Mouse (Mus musculus) lung, postnatal 0 days (tissue): ENCODE measurements around the gene Gm826. TPM values are rescaled to one million over a fixed set of nuclear protein-coding genes. Genes with fewer than 3 reads are reported as not detected.

Experiments
- ATAC-seq: fragments of 200-750 bp; cut with Nextera tagmentation; 2 replicates; pipeline ENCODE4 v1.8.0; 2017; ENCODE audit warnings: moderate library complexity
- DNase-seq: peaks from one replicate; pipeline ENCODE4 v3.0.0-alpha.2; 2016; ENCODE audit warnings: low spot score
- H3K27ac ChIP-seq: fragments of 300-500 bp; sonication (generic); 2 replicates; pipeline ENCODE4 v1.5.1; 2014; ENCODE audit warnings: antibody characterized with exemption, mild to moderate bottlenecking, low read length, mixed read lengths
- H3K27me3 ChIP-seq: fragments of 300-500 bp; sonication (generic); replicated peaks from 2 replicates; pipeline ENCODE4 v1.6.1; 2014; ENCODE audit warnings: low read length, mixed read lengths; ENCODE audit not compliant: insufficient read depth
- H3K36me3 ChIP-seq: fragments of 300-500 bp; sonication (generic); 2 replicates; pipeline ENCODE4 v1.6.1; 2014; ENCODE audit warnings: low read length, mixed read lengths; ENCODE audit not compliant: insufficient read depth
- H3K4me1 ChIP-seq: fragments of 300-500 bp; sonication (generic); 2 replicates; pipeline ENCODE4 v1.6.1; 2014; ENCODE audit warnings: antibody characterized with exemption, low read depth, low read length, mixed read lengths; ENCODE audit not compliant: insufficient read depth
- H3K4me2 ChIP-seq: fragments of 300-500 bp; sonication (generic); replicated peaks from 2 replicates; pipeline ENCODE4 v1.6.1; 2014; ENCODE audit warnings: low read depth, mild to moderate bottlenecking, low read length, moderate library complexity, mixed read lengths
- H3K4me3 ChIP-seq: fragments of 300-500 bp; sonication (generic); 2 replicates; pipeline ENCODE4 v1.5.1; 2014; ENCODE audit warnings: low read depth, low read length
- H3K9ac ChIP-seq: fragments of 300-500 bp; sonication (generic); replicated peaks from 2 replicates; pipeline ENCODE4 v1.6.1; 2014; ENCODE audit warnings: low read depth, mild to moderate bottlenecking
- H3K9me3 ChIP-seq: fragments of 300-500 bp; sonication (generic); 2 replicates; pipeline ENCODE4 v1.6.1; 2016; ENCODE audit warnings: low read length, mixed read lengths
- CTCF ChIP-seq: IDR thresholded peaks from 2 replicates; pipeline ENCODE4 v1.5.1; 2016; ENCODE audit warnings: antibody characterized with exemption, mild to moderate bottlenecking
- EP300 ChIP-seq: IDR thresholded peaks from 2 replicates; pipeline ENCODE4 v1.6.1; 2016; ENCODE audit warnings: antibody characterized with exemption, mild to moderate bottlenecking, control low read depth
- WGBS: fragments of 180-500 bp; shearing (Covaris S2); extraction: QIAGEN DNeasy Blood & Tissue Kit; methylation state at CpG from one replicate; pipeline ENCODE4 v1.1.7; 2014; 5-methylcytosine and 5-hydroxymethylcytosine counted together
- polyA plus RNA-seq: library from polyadenylated mRNA; unstranded; fragments of >200 nt; fragmentation: Nextera tagmentation; extraction: Ambion mirVana; gene quantifications from 2 replicates; pipeline ENCODE4 v1.2.1, GENCODE M21; 2015

Gene Gm826
- polyA plus RNA-seq, 1 experiment from 2014 or later: 0.53 TPM

DNA sequence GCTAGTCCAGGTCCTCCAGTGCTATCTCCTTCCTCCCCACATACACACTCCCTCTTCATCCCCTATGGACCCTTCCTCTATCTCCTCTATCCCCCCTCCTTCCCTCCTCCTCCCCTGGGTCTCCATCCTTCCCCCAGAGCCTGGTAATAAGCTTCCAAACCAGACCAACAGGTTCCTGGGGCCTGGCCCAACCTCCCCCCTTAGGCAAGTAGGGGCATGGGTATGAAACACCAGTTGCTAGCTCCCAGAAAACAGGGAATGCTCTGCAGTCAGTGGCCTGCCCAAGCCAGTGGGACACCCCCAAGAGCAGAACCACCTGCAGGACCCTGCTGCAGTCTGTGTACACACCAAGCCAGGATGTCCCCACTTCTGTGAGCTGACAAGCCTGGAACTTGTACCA is 11.7 kb upstream of the Gm826 start:
- Histone ChIP-seq H3K4me1 (no peaks in the 10 kb centered on the region), H3K4me3 (no peak overlapping the region), H3K36me3 (no peaks in the 10 kb centered on the region), H3K4me2 (no peak overlapping the region), H3K9me3 (no peaks in the 10 kb centered on the region), H3K9ac (no peak overlapping the region), H3K27me3 (no peaks in the 10 kb centered on the region), H3K27ac (no peak overlapping the region)
- ATAC-seq (no peak), DNase-seq (no peak)
- TF ChIP-seq CTCF (no peak), EP300 (no peak)

DNA sequence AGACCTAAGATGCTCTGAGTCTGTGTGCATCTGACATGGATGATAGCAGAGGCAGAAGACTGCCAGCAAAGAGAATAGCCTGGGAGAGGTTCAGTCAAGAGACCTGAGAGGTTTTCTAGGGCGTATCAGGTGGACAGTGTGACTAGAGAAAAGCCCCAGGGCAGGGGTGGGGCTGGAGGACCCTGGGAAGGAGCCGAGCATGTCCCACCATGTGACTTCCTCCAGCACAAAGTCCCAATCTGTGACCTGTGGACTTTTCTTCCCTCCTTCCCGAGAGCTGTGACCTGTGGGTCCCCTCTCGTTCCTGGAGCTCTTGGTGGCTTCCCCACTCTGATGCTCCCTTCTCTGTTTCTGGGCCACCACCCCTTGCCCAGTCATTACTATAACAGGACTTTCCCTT is 6.2 kb upstream of the Gm826 start:
- no peaks in the 10 kb centered on the region for H3K4me1 ChIP-seq
- no peak overlapping the region for H3K9ac ChIP-seq
- no peak for ATAC-seq
- no peaks in the 10 kb centered on the region for H3K27me3 ChIP-seq
- no peaks in the 10 kb centered on the region for H3K36me3 ChIP-seq
- TF ChIP-seq CTCF: no peak
- TF ChIP-seq EP300: no peak
- 66% methylated on average over 4 of the region's 4 CpGs for WGBS
- DNase-seq: no peak
- H3K27ac ChIP-seq: no peak overlapping the region
- no peak overlapping the region for H3K4me2 ChIP-seq
- no peak overlapping the region for H3K4me3 ChIP-seq
- H3K9me3 ChIP-seq: no peaks in the 10 kb centered on the region

DNA sequence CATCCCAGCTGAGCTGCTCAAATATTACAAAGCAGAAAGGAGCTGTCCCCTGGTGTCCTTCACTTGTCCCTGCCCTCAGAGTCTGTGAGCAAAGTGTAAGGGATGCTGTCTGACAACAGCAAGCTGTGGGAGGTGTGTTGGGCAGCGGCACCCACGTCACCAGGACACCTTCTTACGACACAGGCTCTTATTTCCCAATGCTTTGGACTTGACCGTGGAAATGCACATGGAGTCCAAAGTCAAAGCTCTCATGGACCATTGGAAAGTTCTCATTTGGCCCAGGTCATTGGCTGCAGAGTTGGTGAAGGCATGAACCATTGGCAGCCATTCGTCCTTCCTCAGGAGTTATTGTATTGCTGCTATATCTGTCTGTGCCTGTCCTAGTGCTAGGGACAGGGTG is 5.6 kb upstream of the Gm826 start:
- 84% methylated on average over 5 of the region's 5 CpGs for WGBS

DNA sequence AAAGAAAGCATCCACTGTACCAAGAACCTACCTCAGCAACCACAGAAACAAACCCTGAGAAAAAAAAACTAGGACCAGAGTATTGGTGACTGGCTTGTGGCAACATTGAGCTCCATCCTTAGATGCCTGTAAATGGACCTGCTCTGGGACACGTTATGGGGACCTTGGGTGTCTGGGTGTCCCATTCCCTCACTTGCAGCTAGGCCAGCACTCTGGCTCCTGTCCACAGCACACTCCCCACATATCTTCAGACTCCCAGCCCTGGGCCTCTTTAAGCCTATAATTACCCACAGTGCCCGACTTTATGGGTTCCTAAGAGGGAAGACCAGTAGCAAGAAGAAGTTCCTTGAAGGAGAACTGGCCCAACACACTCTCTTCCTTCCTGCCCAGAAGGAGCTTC is 2.1 kb upstream of the Gm826 start:
- Histone ChIP-seq H3K4me2 (no peak overlapping the region), H3K27ac (no peak overlapping the region), H3K4me3 (no peak overlapping the region), H3K27me3 (no peaks in the 10 kb centered on the region), H3K36me3 (no peaks in the 10 kb centered on the region), H3K9ac (no peak overlapping the region), H3K4me1 (no peaks in the 10 kb centered on the region), H3K9me3 (no peaks in the 10 kb centered on the region)
- ATAC-seq: no peak
- 56% methylated on average over 2 of the region's 2 CpGs for WGBS
- TF ChIP-seq EP300 (no peak), CTCF (no peak)
- DNase-seq: no peak

More for the DNA sequence above, 5.6 kb upstream of the Gm826 start:
- Histone ChIP-seq H3K4me1 (no peaks in the 10 kb centered on the region), H3K4me2 (no peak overlapping the region), H3K36me3 (no peaks in the 10 kb centered on the region), H3K9ac (no peak overlapping the region), H3K27ac (no peak overlapping the region), H3K4me3 (no peak overlapping the region), H3K27me3 (no peaks in the 10 kb centered on the region), H3K9me3 (no peaks in the 10 kb centered on the region)
- no peak for ATAC-seq
- no peak for DNase-seq
- TF ChIP-seq CTCF (no peak), EP300 (no peak)

DNA sequence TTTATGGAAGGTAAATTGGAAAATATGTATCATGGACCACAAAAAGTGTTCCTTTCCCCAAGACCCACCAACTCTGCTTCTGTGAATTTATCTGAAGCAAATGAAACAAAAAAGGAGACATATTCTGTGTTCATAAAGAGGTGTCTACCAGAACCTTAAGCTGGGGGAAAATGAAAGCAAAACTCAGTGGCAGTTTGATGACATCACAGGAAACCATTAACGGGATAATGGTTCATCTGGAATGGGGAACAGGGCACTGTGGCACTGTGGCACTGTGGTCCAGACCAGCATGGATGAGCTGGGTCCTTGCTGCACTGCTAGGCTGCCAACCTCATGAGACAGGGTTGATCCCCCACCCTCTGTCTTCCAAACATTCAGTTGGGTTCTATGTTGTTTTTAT is 1.1 kb upstream of the Gm826 start:
- Histone ChIP-seq H3K4me1 (no peaks in the 10 kb centered on the region), H3K9me3 (no peaks in the 10 kb centered on the region), H3K4me3 (no peak overlapping the region), H3K36me3 (no peaks in the 10 kb centered on the region), H3K4me2 (no peak overlapping the region), H3K9ac (no peak overlapping the region), H3K27ac (no peak overlapping the region), H3K27me3 (no peaks in the 10 kb centered on the region)
- TF ChIP-seq CTCF (no peak), EP300 (no peak)
- 52% methylated on average over 1 of the region's 1 CpGs for WGBS
- peak; percentile 31 for DNase-seq
- ATAC-seq: peak; percentile 28; the same call in 1 of the 2 replicates

DNA sequence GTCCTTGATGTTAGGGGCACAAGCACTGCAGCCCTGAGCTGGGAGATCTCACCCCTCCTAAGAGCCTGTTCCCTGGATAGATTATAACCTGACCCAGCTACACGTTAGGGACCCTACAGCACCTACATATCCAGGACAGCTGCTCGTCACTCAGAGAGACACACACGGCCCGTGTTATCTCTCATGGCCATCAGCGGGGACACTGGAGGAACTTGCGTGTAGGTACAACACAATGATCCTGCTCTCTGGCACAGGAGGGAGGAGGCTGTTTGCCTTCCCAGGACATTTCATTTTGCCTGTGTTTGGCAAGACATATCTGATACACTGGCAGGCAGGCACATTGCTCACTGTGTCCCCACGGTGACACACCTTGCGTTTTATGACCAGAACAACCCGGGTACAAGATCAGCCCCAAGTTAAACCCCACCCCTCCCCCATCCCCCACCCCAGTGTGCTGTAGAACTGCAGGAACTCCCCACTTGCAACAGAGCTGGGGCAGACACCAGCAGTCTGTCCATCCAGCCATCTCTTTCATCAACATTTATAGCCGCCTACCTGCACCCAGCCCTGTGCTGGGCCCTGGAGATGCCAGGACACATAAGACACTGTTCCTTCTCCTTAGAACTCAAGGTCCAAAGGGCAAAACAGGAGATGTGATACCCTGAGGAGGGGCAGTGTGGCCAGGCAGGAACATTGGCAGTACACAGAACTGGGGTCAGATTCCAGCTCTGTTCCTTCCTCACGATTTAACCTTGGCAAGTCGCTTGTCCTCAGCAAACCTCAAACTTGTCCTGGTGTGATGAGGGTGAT is 1.2 kb downstream of the Gm826 start:
- no peak for TF ChIP-seq EP300
- TF ChIP-seq CTCF: no peak
- no peaks in the 10 kb centered on the region for H3K27me3 ChIP-seq
- WGBS: 81% methylated on average over 12 of the region's 12 CpGs
- DNase-seq: no peak
- H3K9me3 ChIP-seq: no peaks in the 10 kb centered on the region
- H3K4me3 ChIP-seq: no peak overlapping the region
- no peaks in the 10 kb centered on the region for H3K36me3 ChIP-seq
- H3K9ac ChIP-seq: no peak overlapping the region
- no peak overlapping the region for H3K27ac ChIP-seq
- no peak for ATAC-seq
- no peak overlapping the region for H3K4me2 ChIP-seq
- peaks cover 6% of the 10 kb centered on the region; the same call in 1 of the 2 replicates for H3K4me1 ChIP-seq
